Mouse (Mus musculus) urinary bladder, postnatal 10 days (tissue): Measurements from ENCODE around the gene Ttc9c.
"Not testable (repeated sequence)": the region's sequence is repeated elsewhere in the genome, so short reads cannot be mapped to it uniquely, and the experiment has no call there.

Source experiments
- DNase-seq: peaks from one replicate; pipeline ENCODE4 v3.0.0; 2022; ENCODE audit warnings: low spot score

The Ttc9c gene

GRCm38 (mm10) chr19:8818801-8819595 lies at the start of gene Ttc9c:
Ttc9c (minus strand) TSS chr19:8819333.
- peak; percentile 76 for DNase-seq

DNA sequence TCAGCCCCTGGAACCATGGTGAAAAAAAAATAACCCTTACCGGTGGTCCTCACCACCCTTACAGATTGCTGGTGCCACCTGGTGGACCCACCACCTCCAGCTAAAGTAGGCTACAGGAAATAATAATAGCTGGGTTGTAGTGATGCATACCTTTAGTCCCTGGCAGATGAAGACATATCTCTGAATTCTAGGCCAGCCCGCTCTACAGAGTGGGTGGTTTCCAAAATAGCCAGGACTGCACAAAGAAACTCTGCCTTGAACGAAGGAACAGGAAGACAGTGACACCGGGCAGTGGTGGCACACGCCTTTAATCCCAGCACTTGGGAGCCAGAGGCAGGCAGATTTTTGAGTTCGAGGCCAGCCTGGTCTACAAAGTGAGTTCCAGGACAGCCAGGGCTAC lies 45.1 kb upstream of the Ttc9c start:
- DNase-seq: no peak

GRCm38 (mm10) chr19:8859018-8859417 lies 39.9 kb upstream of the Ttc9c start:
- DNase-seq: no peak

- no peak for DNase-seq
Measured at GRCm38 (mm10) chr19:8857689-8858088, 38.6 kb upstream of the Ttc9c start.

- no peak for DNase-seq
Measured at GRCm38 (mm10) chr19:8853117-8853516, 34.0 kb upstream of the Ttc9c start.

DNA sequence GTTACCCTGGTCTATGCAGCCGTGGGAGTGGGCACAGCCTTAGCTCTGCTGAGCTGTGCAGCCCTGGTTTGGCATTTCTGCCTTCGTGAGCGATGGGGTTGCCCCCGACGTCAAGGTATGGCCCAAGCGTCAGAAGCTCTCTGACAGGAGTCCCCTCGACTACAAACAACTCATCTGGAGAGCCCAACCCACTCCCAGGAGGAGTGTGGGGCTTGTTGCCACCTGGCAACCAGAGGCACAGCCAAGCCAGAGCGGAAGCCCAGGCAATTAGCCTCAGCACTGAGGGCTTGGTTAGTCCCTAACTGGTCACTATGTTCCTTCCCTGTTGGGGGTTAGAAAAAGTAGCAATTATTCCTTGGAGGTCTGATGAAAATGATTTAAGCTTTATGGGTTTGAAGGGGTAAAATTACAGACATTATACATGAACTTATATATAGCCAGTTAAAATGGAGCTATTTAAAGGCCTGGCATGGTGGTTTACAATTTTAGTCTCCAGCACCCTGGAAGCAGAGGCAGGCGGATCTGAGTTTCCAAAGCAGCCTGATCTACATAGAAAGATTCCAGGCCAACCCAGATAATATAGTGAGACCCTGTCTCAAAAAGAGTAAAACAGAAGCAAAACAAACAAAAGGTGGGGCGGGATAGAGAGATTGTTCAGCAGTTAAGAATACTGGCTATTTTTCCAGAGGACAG lies 33.2 kb upstream of the Ttc9c start:
- no peak for DNase-seq

DNA sequence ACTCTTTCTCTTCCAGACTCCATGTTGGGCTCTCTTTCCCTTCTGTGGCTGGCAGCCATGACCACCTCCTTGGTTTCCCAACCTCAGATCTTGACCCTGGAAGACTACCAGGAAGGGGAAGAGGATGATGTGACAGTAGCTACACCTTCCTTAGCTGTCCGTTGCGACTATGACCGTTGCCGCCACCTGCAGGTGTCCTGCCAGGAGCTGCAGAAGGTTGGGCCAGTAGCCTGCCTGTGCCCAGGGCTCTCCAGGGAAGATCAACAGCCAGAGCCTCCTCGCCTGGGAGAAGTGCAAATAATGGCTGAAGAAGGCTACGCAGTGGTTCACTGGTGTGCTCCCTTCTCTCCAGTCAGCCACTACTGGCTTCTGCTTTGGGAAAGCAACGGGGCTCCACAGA lies 32.5 kb upstream of the Ttc9c start:
- no peak for DNase-seq

- DNase-seq: no peak
Measured at GRCm38 (mm10) chr19:8850402-8850901, 31.3 kb upstream of the Ttc9c start, which contains the start of gene Lrrn4cl. Lrrn4cl (plus strand) TSS chr19:8850768.

- DNase-seq: no peak
Measured at GRCm38 (mm10) chr19:8848356-8848755, 29.2 kb upstream of the Ttc9c start.

DNA sequence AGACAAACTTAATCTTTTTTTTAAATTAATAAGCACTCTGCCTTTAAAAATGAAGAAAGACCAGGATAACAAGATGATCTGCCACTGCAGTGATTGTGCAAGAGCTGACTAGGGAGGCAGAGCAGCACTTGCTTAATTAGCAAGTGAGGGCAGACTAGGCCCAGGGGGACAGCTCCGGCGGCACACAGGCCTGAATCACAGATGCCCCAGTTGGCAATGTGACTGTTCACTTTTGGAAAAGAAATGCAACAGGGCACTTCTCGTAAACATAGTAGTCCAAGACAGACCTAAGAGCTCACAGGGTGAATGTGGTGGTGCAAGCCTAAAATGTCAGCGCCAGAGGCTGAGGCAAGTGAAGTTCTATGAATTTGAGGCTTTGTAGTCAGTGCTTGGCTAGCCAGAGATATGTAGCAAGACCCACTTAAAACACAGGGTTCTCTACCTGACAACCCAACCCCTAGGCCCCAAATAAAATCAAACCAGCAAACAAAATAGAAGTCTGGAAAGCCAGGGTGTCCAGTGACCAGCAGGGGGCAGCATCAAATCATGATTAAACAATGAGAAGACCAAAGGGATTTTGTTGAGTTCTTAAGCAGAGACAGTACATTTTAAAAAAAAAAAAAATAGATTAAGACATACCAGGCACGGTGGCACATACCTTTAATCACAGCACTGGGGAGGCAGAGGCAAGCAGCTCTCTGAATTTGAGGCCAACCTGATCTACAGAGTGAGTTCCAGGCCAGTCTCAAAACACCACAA lies 25.4 kb upstream of the Ttc9c start:
- DNase-seq: peak; percentile 53

- DNase-seq: no peak
Measured at GRCm38 (mm10) chr19:8842961-8843360, 23.8 kb upstream of the Ttc9c start.

DNA sequence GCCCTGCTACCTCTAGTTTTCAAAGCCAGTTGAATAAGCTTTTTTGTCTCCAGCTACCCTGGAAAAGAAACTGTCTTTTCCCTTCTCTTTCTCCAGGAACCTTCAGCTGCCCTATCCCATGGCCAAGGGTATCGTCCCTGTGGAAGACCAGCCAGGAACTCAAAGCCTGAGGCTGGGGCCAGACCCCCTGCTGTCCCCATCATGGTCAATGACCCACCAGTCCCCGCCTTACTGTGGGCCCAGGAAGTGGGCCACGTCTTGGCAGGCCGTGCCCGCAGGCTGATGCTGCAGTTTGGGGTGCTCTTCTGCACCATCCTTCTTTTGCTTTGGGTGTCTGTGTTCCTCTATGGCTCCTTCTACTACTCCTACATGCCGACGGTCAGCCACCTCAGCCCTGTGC lies 21.9 kb upstream of the Ttc9c start:
- no peak for DNase-seq

DNA sequence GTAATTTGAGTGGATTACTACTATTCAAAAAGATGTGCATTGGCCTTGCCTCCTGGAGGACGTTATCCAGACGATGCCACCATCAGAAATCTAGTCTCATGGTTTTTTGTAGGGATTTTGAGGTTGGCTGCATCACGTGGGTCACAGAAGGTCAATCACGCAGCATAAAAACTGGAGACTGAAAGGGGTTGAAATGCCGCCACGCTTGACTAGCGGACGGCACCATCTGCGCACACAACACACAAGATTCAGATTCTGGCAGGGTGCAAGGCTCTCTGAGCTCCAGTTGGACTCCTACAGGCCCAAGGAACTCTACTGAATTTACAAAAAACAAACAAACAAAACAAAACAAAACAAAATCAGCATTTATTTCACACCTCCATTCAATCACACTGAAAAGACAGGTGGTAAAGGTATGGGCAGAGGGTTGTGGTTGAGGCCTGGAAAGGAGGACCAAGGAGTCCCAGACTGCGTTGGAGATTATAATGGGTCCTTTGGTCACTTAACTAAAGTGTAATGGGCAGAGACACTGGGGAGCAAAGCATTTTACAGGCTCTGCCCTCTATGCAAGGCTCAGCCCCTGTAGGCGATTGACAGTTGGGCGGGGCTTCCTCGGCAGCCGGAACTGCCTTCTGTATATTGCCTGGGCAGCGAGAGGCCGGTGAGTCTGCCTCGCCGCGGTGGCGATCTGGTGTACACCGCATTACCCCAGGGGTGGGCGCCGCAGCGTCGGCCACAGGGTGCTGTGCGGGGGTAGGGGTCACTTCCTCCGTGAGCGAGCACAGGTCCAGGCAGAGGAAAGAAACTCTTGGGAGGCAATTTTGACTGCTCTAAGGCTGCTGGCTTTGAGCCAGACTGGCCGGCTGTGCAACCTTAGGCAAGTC lies 21.0 kb upstream of the Ttc9c start:
- DNase-seq: no peak

GRCm38 (mm10) chr19:8839103-8839907 lies 20.2 kb upstream of the Ttc9c start, which contains the start of gene Gng3:
Gng3 (minus strand) TSS chr19:8839194.
- no peak for DNase-seq

DNA sequence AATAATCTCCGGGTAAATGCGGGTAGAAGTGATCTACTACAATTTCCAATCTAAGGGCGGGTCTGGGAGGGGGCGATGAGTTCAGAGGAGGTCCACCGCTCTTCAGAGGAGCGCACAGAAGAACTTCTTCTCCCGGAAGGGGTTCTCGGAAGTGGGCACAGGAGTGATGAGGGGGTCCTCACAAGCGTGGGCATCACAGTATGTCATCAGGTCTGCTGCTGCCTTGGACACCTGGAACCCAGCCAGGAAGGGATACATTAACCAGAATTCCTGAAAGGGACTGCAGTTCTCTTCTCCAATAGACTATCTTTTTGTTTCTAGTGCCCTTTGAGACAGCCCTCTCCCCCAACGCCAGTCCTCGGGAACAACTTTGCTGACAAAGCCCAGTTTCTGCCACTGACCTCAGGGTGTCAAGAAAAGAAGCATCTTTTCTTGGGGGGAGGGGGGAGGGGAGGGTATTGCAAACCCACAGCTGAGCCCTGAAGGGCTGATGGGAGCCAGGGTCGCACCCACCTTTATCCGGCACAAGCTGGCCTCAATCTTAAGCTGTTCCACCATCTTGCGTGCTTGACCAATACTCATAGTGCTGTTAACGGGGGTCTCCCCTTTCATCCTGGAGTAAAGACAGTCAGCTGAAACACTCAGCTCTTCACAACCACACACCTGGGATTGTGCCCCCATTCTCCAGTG lies 19.1 kb upstream of the Ttc9c start:
- no peak for DNase-seq

DNA sequence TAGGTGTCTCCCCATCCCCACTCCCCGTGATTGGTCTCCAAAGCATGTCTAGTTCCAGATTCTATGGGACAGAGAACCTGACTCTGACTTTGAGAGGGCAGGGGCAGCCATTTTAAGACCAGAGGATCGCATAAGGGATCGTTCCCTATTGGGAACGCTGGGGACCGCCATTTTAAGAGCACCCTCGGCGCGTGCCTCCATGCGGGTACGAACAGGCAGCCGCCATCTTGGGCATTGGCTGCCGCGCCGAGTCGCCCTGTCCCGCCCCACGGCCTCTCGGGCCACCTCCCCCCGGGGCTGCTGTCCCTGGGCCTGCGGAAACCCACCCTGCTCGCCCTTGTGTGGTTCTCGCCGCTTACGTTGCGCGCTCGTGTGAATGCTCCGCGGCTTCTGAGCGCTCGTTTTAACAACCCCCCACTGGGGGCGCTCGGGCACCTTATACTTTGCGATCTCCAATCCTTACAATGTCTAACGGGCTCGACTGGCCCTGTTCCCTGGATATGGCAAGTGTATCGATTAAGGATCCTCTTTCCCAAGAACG lies 18.2 kb upstream of the Ttc9c start, which contains the start of gene Bscl2:
Bscl2 (plus strand) TSS at position 217 of the 541 bp plus-strand sequence.
- DNase-seq: no peak

DNA sequence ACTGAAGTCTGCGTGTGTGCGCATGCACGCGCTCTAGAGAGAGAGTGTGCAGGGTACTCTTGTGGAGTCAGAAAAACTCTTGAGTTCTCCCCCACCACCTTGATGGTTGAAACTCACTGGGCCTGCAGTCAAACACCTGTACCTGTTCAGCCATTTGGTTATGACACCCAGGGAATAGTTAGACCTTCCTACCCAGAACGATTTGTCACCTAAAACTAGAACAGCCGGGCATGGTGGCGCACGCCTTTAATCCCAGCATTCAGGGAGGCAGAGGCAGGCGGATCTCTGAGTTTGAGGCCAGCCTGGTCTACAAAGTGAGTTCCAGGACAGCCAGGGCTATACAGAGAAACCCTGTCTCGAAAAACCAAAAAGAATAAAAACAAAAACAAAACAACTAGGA lies 17.2 kb upstream of the Ttc9c start:
- not testable (repeated sequence) for DNase-seq

DNA sequence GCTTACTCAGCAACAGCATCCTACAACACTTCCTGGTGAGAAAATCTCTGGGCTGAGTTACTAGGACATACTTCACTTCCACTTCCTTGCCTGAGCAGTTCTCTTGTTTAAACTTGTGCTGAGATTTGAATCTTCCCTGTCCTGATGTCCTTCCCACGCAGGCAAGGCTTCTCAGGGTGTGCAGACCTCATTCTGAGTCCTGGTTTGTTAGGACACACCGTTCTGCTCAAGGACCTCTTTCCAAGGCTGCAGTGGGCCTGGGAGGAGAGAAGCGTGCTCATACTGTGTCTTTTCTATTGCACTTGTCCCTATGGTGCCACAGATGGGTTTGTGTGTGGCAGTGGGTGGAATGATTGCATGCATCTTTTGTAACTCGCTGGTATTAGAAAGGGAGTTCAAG lies 13.8 kb upstream of the Ttc9c start:
- DNase-seq: no peak

DNA sequence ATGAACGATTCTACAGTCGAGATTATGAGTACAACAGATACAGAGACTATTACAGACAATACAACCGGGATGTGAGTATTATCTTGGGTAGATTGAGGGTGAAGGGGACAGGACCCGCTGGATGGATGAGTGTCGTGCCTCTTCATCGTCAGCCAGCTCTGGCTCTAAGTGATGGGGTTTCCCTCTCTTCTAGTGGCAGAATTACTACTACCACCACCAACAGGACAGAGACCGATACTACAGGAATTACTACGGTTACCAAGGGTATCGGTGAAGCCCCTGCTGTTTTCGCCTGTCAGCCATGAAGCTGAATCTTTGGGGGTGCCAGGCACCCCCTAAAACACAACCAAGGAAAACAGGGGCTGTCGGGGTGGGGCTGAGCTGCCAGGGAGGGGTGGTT lies 12.1 kb upstream of the Ttc9c start:
- no peak for DNase-seq

DNA sequence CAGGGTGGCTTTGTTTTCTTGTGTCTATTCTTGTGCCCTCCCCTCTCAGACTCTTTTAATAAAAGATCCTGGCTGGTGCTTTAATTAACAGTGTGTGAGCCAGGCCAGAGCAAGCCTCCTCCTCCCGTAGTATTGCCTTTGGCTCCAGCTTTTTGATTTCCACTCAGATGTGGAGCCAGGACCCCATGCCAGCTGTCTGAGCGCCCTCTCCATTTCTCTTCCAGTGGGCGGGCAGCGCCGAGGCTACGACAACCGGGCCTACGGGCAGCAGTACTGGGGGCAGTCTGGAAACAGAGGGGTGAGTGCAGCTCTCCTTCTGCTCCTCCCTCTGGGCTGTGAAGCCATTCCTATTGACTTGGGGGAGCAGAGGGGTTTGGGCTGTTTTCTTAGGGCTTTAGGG lies 11.5 kb upstream of the Ttc9c start:
- DNase-seq: no peak
